Mouse (Mus musculus) kidney, adult 2 months (tissue): ENCODE measurements around the gene Zfp759. TPM values are rescaled to one million over a fixed set of nuclear protein-coding genes. Genes with fewer than 3 reads are reported as not detected.
"Not testable (repeated sequence)": the region's sequence is repeated elsewhere in the genome, so short reads cannot be mapped to it uniquely, and the experiment has no call there.

Experiments used
- DNase-seq: peaks from one replicate; pipeline ENCODE4 v3.0.0; 2021
- H3K27ac ChIP-seq: fragments of 200-500 bp; 2 replicates; pipeline ENCODE4 v1.5.1; 2012; ENCODE audit warnings: low read depth, low read length, control low read depth, inconsistent platforms; ENCODE audit not compliant: insufficient read depth
- H3K27me3 ChIP-seq: fragments of 200-500 bp; replicated peaks from 2 replicates; pipeline ENCODE4 v1.6.1; 2012; ENCODE audit warnings: mild to moderate bottlenecking, moderate library complexity, low read length, inconsistent platforms; ENCODE audit not compliant: control insufficient read depth, insufficient read depth
- H3K36me3 ChIP-seq: fragments of 200-500 bp; 2 replicates; pipeline ENCODE4 v1.6.1; 2012; ENCODE audit warnings: mild to moderate bottlenecking, moderate library complexity, low read length, inconsistent platforms; ENCODE audit not compliant: control insufficient read depth, insufficient read depth
- H3K4me1 ChIP-seq: fragments of 200-500 bp; 2 replicates; pipeline ENCODE4 v1.6.1; 2011; ENCODE audit warnings: low read length; ENCODE audit not compliant: control insufficient read depth, insufficient read depth
- H3K4me3 ChIP-seq: fragments of 200-500 bp; 2 replicates; pipeline ENCODE4 v1.5.1; 2011; ENCODE audit warnings: mild to moderate bottlenecking, low read depth, low read length, control low read depth; ENCODE audit not compliant: insufficient read depth
- CTCF ChIP-seq: fragments of 200-500 bp; conservative IDR thresholded peaks from 2 replicates; pipeline ENCODE4 v1.5.1; 2011; ENCODE audit warnings: low read depth, mild to moderate bottlenecking, control low read depth, low read length, moderate library complexity, mixed read lengths; ENCODE audit not compliant: insufficient read depth, insufficient read length
- POLR2A ChIP-seq: fragments of 200-500 bp; IDR thresholded peaks from one replicate; pipeline ENCODE4 v1.6.1; 2011; ENCODE audit warnings: low read depth, low read length, control low read depth
- WGBS: fragments of 180-500 bp; shearing (Covaris S2); methylation state at CpG from one replicate; pipeline ENCODE4 v1.1.7; 2018; 5-methylcytosine and 5-hydroxymethylcytosine counted together
- polyA plus RNA-seq: library from polyadenylated mRNA; depleted of rRNA; stranded (reverse); fragments of >200 nt; gene quantifications from 2 replicates; pipeline ENCODE4 v1.2.3, GENCODE M21; 2012

The Zfp759 gene
- polyA plus RNA-seq, 1 experiment: 0.39 TPM

- Histone ChIP-seq H3K36me3 (no peaks in the 10 kb centered on the region), H3K27ac (no peak overlapping the region), H3K4me1 (peaks cover 4% of the 10 kb centered on the region), H3K4me3 (peak overlapping the region; percentile 85), H3K27me3 (no peaks in the 10 kb centered on the region)
- TF ChIP-seq CTCF (no peak), POLR2A (no peak)
- DNase-seq: no peak
- WGBS: 29% methylated on average over 9 of the region's 9 CpGs
Observed at GRCm38 (mm10) chr13:67107681-67108080, 13.8 kb upstream of the Zfp759 start.

GRCm38 (mm10) chr13:67108194-67108820 is 13.2 kb upstream of the Zfp759 start, which contains the start of gene Gm28557:
Gene Gm28557 (minus strand): TSS chr13:67108604.
- DNase-seq: peak; percentile 99
- Histone ChIP-seq H3K36me3 (no peaks in the 10 kb centered on the region), H3K4me1 (peaks cover 4% of the 10 kb centered on the region), H3K4me3 (peak within 1 kb of the TSS; percentile 85), H3K27me3 (no peaks in the 10 kb centered on the region), H3K27ac (peak within 1 kb of the TSS; percentile 85)
- TF ChIP-seq CTCF: peak; percentile 57
- peak; percentile 28 for TF ChIP-seq POLR2A
- WGBS: under 1% methylated on average over 17 of the region's 17 CpGs

- H3K27me3 ChIP-seq: no peaks in the 10 kb centered on the region
- H3K4me3 ChIP-seq: peak overlapping the region; percentile 18
- DNase-seq: no peak
- H3K36me3 ChIP-seq: no peaks in the 10 kb centered on the region
- 3% methylated on average over 9 of the region's 9 CpGs for WGBS
- H3K4me1 ChIP-seq: peaks cover 4% of the 10 kb centered on the region
- TF ChIP-seq POLR2A (no peak), CTCF (peak; percentile 60)
- H3K27ac ChIP-seq: no peak overlapping the region
Observed at GRCm38 (mm10) chr13:67108821-67109206, 12.6 kb upstream of the Zfp759 start.

GRCm38 (mm10) chr13:67112096-67112495 is 9.4 kb upstream of the Zfp759 start:
- Histone ChIP-seq H3K27me3 (no peaks in the 10 kb centered on the region), H3K4me3 (no peak overlapping the region), H3K4me1 (peaks cover 4% of the 10 kb centered on the region), H3K27ac (no peak overlapping the region), H3K36me3 (no peaks in the 10 kb centered on the region)
- DNase-seq: peak; percentile 43
- 78% methylated on average over 12 of the region's 12 CpGs for WGBS
- TF ChIP-seq CTCF (no peak), POLR2A (no peak)

- no peak overlapping the region for H3K27ac ChIP-seq
- no peaks in the 10 kb centered on the region for H3K36me3 ChIP-seq
- H3K4me3 ChIP-seq: no peak overlapping the region
- 91% methylated on average over 2 of the region's 2 CpGs for WGBS
- DNase-seq: no peak
- H3K4me1 ChIP-seq: no peaks in the 10 kb centered on the region
- TF ChIP-seq POLR2A: no peak
- no peak for TF ChIP-seq CTCF
- H3K27me3 ChIP-seq: no peaks in the 10 kb centered on the region
Observed at GRCm38 (mm10) chr13:67113287-67113686, 8.2 kb upstream of the Zfp759 start.

GRCm38 (mm10) chr13:67116163-67116562 is 5.3 kb upstream of the Zfp759 start, which contains the start of gene Rslcan18:
Gene Rslcan18 (minus strand): TSS chr13:67116263.
- 89% methylated on average over 8 of the region's 8 CpGs for WGBS
- H3K27ac ChIP-seq: not testable (repeated sequence)

GRCm38 (mm10) chr13:67124460-67124859 is 3.0 kb downstream of the Zfp759 start:
- no peak for DNase-seq
- TF ChIP-seq POLR2A (no peak), CTCF (no peak)
- Histone ChIP-seq H3K36me3 (no peaks in the 10 kb centered on the region), H3K4me1 (no peaks in the 10 kb centered on the region), H3K4me3 (no peak overlapping the region), H3K27me3 (no peaks in the 10 kb centered on the region), H3K27ac (no peak overlapping the region)
- 88% methylated on average over 1 of the region's 1 CpGs for WGBS

More at GRCm38 (mm10) chr13:67116163-67116562, 5.3 kb upstream of the Zfp759 start, which contains the start of gene Rslcan18:
- H3K4me3 ChIP-seq, H3K36me3 ChIP-seq, H3K4me1 ChIP-seq, H3K27me3 ChIP-seq, DNase-seq: not testable (repeated sequence)

GRCm38 (mm10) chr13:67127507-67127906 is 6.0 kb downstream of the Zfp759 start:
- H3K27ac ChIP-seq, H3K4me3 ChIP-seq, H3K36me3 ChIP-seq, H3K4me1 ChIP-seq, H3K27me3 ChIP-seq, DNase-seq: not testable (repeated sequence)
- 78% methylated on average over 10 of the region's 10 CpGs for WGBS
